ENCODE assay signal across 8 mouse cellular contexts in genomic region chr11:45678666-45679292, GRCm38 (mm10).
DNase-seq lines count a peak whose midpoint lies in the region; ATAC-seq and TF ChIP-seq lines count a peak whose summit lies in the region.

No protein-coding gene starts in this region.

- no peak for ATAC-seq in Patski
- 0 out of 2 replicates have a peak, but pooled peaks have one; percentile 54 for ATAC-seq in hindbrain, embryonic 12.5 days (ENCODE audit: low FRiP score)
- peak; percentile 56 for ATAC-seq in megakaryocyte, adult 5-6 weeks (ENCODE audit: poor library complexity, severe bottlenecking)

- TF ChIP-seq CTCF in Patski (IDR thresholded peaks at IDR 0.05) = peak; percentile 89

- no peak overlapping the region for H3K4me2 ChIP-seq in hindbrain, embryonic 12.5 days (replicated peaks)

- 0 out of 2 replicates have a peak overlapping the region, but pooled peaks have one; percentile 18 for H3K27ac ChIP-seq in hindbrain, embryonic 12.5 days

- CTCF ChIA-PET in Patski (lab: Charles Lee) = interaction anchor here (0.7 to 2.1 kb wide), 6 partner anchors 9 to 1068 kb away, joined by 3 to 6 read pairs (median 4); no protein-coding TSS in a partner anchor

- no peaks in the 10 kb centered on the region for H3K9me3 ChIP-seq in hindbrain, embryonic 12.5 days (replicated peaks)

- in situ Hi-C loops in Patski (cut with MboI; ENCODE audit: low pct_unique_long_range_greater_than_20kb) = no loop called here

- H3K4me1 ChIP-seq in hindbrain, embryonic 12.5 days = no peaks in the 10 kb centered on the region

- H3K4me3 ChIP-seq in hindbrain, embryonic 12.5 days = no peak overlapping the region

- no peak for DNase-seq in Patski (ENCODE audit: low read depth, low spot score)
- DNase-seq in cerebellum, adult 9-10 months = peak; percentile 68
- DNase-seq in frontal cortex, postnatal 14 days (ENCODE audit: low spot score in 2 of 2) = peak; percentile 21 to 69
- peak; percentile 60 to 73 for DNase-seq in layer of hippocampus, postnatal 36 days
- peak; percentile 52 for DNase-seq in right cerebral cortex, postnatal 14 days
- peak; percentile 14 for DNase-seq in yolk sac, embryonic 10.5 days (ENCODE audit: low spot score)

- H3K36me3 ChIP-seq in hindbrain, embryonic 12.5 days = no peaks in the 10 kb centered on the region

- H3K9ac ChIP-seq in hindbrain, embryonic 12.5 days = no peak overlapping the region

- peaks cover 4% of the 10 kb centered on the region for H3K27me3 ChIP-seq in Patski
- H3K27me3 ChIP-seq in hindbrain, embryonic 12.5 days = no peaks in the 10 kb centered on the region

- 52% methylated on average over 11 of the region's 11 CpGs for WGBS in hindbrain, embryonic 12.5 days

- POLR2A ChIA-PET in Patski (lab: Charles Lee) = no interaction called here
